Mouse (Mus musculus): ENCODE data around the gene Fgfr4.
A peak's percentile ranks its signal among the peaks of the same experiment; 100 is the strongest.
"Not testable (repeated sequence)": the region's sequence is repeated elsewhere in the genome, so short reads cannot be mapped to it uniquely, and the experiment has no call there.

Fgfr4 gene

DNA sequence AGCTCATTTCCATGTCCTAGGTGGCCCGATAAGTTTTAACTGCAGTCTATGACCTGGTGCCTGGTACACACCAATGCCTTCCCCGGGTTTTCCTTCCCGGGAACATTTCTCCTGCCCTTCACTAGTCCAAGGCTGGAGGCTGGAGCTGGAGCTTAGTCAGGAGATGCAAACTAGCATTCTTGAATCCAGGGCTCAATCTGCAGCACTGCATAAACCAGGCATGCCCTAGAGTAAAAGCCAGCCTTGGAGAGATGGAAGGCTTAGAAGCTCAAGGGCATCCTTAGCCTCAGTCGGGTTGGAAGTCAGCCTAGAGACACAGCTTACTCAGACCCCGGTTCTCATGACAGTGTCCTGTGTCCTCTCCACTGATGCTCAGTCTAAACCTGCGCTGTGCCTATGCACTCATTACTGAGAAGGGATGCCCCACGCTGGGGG, 19.9 kb downstream of the Fgfr4 start:
- no peak for DNase-seq (ENCODE audit: low spot score)

DNA sequence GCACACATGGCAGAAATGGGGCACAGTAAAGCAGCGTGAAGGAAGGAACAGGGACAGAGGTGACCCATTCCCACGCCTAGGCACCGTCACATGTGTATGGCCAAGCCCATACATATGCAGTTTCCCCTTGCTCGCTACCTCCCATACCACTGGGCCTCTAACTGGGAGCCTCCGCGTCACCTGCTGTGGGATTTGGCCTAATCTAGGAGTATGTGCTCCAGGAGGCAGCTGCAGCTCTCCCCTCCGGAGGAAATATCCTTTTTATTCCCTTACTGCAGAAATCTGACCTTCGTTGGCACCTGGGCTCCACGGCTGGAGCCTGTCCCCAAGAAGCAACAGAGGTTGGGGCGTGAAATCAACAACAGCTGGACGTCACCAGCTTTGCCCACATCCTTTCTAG, 21.9 kb downstream of the Fgfr4 start:
- no peak for DNase-seq (ENCODE audit: low spot score)

DNA sequence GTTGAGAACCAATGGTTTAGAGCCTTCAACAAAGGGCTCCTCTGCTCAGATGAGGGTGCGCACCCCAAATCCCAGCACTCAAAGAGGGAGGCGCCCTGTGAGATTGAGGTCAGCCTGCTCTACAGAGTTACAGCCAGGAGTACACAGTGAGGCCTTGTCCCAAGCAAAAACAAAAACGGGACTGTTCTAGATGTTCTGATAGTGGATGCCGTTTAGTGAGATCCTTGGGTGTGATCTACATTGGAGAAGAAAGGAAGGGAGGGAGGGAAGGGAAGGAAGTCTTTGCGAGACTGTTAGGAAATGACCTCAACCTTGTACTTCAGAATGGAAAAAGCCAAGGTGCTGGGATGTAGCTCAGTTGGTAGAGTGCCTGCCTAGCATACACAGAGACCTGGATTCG, 23.8 kb downstream of the Fgfr4 start:
- DNase-seq (ENCODE audit: low spot score), result no peak

- no peak for DNase-seq (ENCODE audit: low spot score)
These were observed 25.6 kb downstream of the Fgfr4 start for GRCm38 (mm10) chr13:55177903-55178496.

DNA sequence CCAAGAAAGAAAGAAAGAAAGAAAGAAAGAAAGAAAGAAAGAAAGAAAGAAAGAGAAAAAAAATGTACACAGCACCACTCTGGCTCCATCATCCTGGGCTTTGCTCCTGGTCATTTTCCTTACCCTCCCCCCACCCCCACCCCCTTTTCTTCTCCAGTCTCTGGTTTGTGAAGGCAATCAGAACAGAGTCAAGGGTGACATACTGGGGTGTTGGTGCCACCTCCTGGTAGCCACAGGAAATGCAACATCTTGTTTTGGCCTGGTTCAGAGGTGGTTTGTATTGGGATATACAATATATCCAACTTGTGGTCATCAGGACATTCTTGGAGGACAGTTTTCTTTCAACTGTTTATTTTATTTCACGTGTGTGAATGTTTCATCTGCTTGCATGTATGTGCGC, 26.1 kb downstream of the Fgfr4 start:
- DNase-seq (ENCODE audit: low spot score), result peak; percentile 79

DNA sequence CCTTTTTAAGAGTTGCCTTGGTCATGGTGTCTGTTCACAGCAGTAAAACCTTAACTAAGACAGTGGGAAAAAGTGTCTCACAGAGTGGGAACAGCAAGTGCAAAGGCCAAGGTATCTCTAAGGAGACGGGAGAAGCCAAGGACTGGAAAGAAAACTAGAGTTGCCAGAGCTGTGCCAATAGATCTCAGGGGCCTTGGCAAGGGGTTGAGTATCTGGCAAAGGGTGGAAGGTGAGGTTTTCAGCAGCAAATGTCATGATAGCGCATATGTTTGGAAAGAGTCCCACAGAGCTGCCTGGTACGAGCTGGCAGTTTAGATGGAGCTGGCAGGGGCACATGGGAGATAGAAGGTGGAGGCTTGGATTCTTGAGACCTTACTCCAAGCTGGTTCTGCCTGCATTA, 27.2 kb downstream of the Fgfr4 start:
- DNase-seq (ENCODE audit: low spot score), result no peak

GRCm38 (mm10) chr13:55181786-55182172, 29.3 kb downstream of the Fgfr4 start:
- DNase-seq (ENCODE audit: low spot score), result no peak

GRCm38 (mm10) chr13:55182173-55182894, 29.9 kb downstream of the Fgfr4 start:
- DNase-seq (ENCODE audit: low spot score), result peak; percentile 36

DNA sequence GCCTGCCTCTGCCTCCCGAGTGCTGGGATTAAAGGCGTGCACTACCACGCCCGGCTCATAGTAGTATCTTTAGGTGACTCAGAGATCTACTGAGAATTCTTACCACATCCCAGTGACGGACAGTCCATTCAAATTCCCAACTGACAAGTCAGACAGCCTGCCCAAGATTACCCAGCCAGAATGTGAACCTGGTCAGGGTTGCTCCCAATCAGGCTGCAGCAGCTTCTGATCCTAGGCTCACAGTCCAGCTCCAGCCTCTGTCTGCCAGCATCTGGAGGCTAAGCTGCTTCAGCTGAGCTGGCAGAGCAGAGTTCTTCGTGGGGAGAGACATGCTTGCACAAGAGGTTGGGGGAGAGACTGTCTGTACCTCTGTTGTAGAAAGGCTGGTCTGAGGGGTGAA, 30.9 kb downstream of the Fgfr4 start:
- DNase-seq (ENCODE audit: low spot score), result no peak

- DNase-seq (ENCODE audit: low spot score), result not testable (repeated sequence)
These were observed 34.6 kb downstream of the Fgfr4 start for GRCm38 (mm10) chr13:55187062-55187461.

- DNase-seq (ENCODE audit: low spot score), result no peak
These were observed 37.2 kb downstream of the Fgfr4 start for GRCm38 (mm10) chr13:55189531-55190107.

DNA sequence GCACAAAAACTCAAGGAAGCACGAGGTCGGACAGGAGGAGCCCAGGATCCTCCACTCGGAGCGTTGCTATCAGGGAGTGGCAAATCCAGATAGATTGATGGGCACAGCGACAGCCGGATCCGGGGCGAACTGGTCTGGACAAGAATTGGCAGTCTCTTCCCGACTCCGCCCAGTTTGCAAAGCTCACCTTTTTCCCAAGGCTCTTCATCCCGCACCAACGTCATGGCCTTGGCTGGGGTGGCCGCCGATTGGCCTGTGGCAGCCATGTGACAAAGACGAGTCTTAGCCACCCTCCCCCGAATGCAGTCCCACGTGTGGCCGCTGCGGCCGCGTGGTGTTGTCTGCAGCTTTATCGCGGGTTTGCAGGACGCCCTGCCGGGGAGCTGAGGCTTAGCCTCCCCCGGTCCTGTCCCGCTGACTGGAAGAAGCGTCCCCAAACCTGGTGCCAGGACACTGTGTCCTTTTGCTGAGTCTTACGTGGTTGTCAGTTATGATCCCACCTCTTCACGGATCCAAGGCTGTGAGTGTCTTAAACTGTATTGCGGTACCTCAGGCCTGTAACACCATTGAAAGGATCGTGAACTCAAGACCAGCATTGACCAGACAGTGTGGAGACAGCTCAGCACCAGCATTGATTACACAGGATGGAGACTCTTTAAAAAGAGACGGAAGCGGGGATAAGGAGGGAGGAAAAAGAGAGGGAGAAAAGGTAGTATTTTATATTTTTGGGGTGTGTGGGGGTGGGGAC, 37.9 kb downstream of the Fgfr4 start:
- no peak for DNase-seq (ENCODE audit: low spot score)

DNA sequence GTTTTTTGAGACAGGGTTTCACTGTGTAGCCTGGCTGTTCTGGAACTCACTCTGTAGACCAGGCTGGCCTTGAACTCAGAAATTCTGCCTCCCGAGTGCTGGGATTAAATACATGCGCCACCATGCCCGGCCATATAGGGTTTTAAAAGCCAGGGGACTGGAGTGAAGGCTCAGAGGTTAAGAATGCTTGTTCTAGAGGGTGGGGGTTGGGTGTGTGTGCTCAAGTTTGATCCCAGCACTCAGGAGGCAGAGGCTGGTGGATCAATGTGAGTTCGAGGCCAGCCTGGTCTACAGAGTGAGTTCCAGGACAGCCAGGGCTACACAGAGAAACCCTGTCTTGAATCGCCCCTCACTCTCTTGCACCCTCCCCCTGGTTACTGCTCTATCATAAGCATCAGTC, 39.1 kb downstream of the Fgfr4 start:
- DNase-seq (ENCODE audit: low spot score), result no peak

- DNase-seq (ENCODE audit: low spot score), result not testable (repeated sequence)
These were observed 50.3 kb downstream of the Fgfr4 start for GRCm38 (mm10) chr13:55202758-55203157.

DNA sequence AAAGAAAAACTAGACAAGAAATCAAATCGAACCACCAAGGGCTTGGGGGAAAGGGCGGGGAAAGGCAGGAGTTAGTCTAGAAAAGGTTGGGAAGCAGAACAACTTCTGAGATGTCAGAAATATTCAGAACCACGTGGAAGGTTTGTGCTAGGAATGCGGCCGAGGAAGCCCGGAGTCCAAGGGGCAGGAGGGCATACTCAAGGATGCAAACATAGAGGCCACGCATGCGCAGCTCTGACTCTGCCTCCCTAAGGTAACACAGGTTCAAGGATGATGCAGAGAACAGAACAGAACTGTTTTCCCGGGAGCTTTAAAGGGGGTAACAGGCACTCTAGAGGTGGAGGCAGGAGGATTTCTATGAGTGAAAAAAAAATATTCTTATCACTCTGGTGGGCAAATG, 51.3 kb downstream of the Fgfr4 start:
- no peak for DNase-seq (ENCODE audit: low spot score)

- DNase-seq (ENCODE audit: low spot score), result no peak
These were observed 52.4 kb downstream of the Fgfr4 start for GRCm38 (mm10) chr13:55204667-55205389.

- no peak for DNase-seq (ENCODE audit: low spot score)
These were observed 53.2 kb downstream of the Fgfr4 start for GRCm38 (mm10) chr13:55205448-55206205.

GRCm38 (mm10) chr13:55208837-55209648, 56.6 kb downstream of the Fgfr4 start:
- DNase-seq (ENCODE audit: low spot score), result no peak

- no peak for DNase-seq (ENCODE audit: low spot score)
These were observed 57.3 kb downstream of the Fgfr4 start, which contains the start of gene Nsd1 for GRCm38 (mm10) chr13:55209649-55210192. TSS of gene Nsd1 (plus strand) at chr13:55209782.
